Mouse (Mus musculus): Measurements from ENCODE around the gene Pin4.

Pin4 gene

GRCm38 (mm10) chrX:102156618-102157422 is 37.6 kb downstream of the Pin4 start, which contains the start of gene Ercc6l:
Gene Ercc6l, minus strand, starts transcription at chrX:102157091.
- DNase-seq (ENCODE audit: low read depth, low spot score): peak; percentile 87

DNA sequence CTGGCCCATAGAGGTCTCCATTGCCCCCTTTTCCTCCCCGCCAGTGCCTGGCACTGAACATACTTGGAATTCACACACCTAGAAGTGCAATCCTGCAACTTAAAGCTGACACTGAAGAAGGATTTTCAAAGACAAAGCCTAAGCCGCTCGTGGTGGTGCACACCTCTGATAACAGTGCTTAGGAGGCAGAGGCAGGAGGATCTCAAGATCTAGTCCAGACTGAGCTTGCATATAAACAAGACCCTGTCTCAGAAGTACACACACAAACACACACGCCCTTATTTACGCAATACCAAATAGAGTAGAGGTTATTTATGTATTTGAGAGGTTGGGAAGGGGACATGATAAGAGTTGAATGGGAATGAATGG is 38.2 kb downstream of the Pin4 start:
- DNase-seq (ENCODE audit: low read depth, low spot score): no peak

DNA sequence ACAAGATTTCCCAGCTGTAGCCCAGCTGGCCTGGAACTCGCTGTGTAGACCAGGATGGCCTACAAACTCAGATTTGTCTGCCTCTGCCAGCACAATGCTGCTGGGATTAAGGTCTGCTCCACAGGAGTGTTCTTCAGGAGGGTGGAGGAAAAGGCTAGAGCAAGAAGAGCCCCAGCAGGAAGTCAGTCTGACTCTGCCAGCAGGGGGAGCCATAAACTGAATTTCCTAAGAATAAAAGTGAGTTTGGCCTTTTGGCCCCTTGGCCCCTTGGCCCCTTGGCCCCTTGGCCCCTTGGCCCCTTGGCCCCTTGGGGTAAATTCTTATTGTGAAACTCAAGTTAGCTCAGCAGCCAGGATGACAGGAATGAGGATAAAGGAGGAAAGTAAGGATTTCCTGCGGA is 40.5 kb downstream of the Pin4 start:
- no peak for DNase-seq (ENCODE audit: low read depth, low spot score)

DNA sequence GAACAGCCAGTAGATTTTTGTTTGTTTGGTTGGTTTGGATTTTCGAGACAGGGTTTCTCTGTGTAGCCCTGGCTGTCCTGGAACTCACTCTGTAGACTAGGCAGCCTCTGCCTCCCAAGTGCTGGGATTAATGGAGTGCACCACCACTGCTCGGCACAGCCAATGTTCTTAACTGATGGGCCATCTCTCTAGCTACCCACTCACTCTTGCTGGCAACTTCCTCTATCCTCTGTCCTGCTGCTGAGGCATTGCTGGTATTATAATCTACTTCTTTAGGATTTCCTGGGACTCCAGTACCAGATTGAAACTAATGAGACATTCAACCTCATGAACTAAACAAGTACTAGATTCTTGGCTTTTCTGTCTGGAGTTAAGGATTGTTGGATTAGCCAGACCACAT is 41.3 kb downstream of the Pin4 start:
- DNase-seq (ENCODE audit: low read depth, low spot score): no peak

- DNase-seq (ENCODE audit: low read depth, low spot score): no peak
Measured at GRCm38 (mm10) chrX:102163096-102163495, 43.8 kb downstream of the Pin4 start.

DNA sequence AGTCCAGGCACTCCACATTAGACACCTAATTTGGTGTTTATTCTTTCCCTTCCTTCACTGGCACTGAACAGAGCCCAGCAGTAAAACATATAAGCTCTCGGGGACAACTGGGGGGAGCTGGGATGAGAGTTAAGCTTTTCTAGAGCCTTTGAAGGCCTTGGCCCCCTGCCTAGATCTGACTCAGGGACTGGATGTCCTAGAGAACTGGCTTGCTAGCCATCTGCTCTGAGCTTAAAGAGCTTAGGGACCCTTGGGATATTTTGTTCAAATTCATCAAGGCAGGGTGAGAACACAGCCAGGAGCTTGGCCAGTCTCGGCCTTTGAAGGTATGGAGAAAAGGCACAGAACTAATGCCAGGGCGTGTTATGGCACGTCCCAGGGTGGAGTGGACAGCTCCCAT is 44.3 kb downstream of the Pin4 start:
- no peak for DNase-seq (ENCODE audit: low read depth, low spot score)

DNA sequence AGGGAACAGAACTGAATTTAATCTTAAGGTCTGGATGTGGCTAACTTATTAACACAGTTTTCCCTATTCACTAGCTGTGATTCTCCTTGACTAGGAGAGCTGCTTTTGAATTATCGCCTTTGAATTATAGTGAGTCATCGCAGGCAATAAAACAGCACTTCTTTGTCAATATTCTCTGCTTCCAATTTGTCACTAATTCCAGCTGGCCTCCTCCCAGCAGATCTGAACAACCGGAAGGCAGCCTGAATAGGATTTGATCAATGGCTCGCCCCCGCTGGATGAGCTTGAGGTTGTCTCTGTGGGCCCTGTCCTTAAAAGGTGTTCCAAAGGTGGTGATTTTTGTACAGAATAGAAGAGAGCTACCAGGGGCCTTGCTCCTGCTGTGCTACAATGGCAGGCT is 47.3 kb downstream of the Pin4 start:
- no peak for DNase-seq (ENCODE audit: low read depth, low spot score)

DNA sequence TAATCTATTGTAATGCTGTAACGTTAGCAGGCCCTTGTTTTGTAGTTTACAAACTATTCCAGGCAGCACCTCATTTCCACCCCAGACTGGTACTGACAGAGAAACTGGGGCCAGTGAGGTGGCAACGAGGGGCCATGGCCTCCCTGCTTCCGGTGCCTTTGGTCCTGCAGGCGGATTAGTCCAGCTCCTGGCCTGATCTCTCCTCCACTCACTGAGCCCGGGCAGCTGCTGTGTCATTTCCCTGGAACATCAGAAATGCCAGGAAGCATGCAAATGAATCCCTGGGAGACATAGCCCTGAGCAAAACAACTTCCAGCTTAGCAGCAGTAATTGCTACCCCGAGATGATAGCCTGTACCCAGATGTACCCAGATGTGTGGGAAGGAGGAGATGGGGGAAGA is 47.7 kb downstream of the Pin4 start:
- no peak for DNase-seq (ENCODE audit: low read depth, low spot score)

DNA sequence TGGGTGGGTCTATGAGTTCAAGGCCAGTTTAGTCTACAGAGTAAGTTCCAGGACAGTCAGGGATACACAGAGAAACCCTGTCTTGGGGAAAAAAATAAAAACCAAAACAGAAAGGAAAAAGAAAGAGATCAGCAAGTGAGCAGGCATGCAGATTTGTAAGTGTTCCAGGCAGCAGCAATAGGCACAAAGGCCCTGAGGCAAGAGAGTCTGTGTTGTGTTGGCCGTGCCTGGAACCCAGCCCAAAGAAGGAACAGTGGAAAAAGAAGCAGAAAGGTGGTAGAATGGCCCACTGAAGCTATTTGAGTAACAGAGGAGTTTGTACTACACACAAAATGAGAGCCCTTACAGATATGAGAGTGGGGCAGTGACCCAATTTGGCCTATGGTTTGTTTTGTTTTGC is 50.5 kb downstream of the Pin4 start:
- no peak for DNase-seq (ENCODE audit: low read depth, low spot score)

- DNase-seq (ENCODE audit: low read depth, low spot score): no peak
Measured at GRCm38 (mm10) chrX:102170135-102170534, 50.9 kb downstream of the Pin4 start.

DNA sequence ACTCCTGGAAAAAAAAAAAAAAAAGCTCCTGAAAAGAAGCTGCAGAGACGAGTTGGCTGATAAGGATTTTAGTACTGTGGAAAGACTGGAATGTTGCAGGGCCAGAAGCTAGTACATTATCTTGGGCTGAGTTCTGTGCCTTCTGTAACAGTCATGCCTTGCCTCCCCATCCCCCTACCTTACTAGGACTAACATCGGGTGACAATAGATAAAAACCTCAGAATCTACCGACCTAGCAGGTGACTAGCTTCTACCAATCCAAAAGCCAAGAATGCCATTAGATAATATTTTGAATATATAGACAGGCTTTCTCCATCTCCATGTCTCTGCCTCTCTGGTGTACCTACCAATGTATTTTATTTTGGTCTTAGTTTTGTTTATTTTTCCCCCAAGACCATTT is 51.7 kb downstream of the Pin4 start:
- DNase-seq (ENCODE audit: low read depth, low spot score): no peak

DNA sequence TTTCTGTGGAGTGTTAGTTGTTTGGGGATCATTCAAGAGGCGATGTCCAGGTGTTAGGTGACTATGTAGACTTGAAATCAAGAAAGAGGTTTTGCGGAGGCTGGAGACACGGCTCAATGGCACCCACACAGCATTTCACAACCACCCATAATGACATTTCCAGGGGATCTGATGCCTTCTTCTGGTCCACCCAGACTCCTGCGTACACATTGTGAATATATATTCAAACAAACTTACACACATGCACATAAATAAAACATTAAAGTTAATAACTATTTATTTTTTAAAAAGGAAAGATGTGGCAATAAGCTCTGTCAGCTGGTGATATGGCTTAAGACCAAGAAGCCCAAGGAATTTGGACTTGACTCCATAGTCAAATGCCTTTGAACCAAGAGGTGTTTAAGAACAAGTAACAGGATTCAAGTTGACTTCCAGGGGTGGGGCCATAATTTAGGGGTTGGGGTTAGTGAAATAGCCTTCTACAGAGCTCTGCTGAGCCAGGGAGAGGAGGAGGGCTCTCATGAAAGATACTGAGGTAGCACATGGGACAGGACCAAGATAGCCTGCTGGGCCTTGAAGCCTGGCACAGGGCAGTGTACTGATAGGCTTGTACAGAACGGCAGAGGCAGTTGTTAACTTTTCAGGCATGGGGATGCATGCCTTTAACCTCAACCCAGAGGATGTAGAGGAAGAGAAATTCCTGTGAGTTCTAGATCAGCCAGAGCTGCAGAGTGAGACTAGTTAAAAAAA is 56.5 kb downstream of the Pin4 start:
- no peak for DNase-seq (ENCODE audit: low read depth, low spot score)
